Mouse (Mus musculus): ENCODE measurements at regions not wholly inside any gene's neighbourhood (a gene's known extent, or its start where the extent isn't known, plus 50 kb on each side); places are given as distances from the start of the nearest gene placed in this dataset.
A peak's percentile ranks its signal among the peaks of the same experiment; 100 is the strongest.
"Not testable (repeated sequence)": the region's sequence is repeated elsewhere in the genome, so short reads cannot be mapped to it uniquely, and the experiment has no call there.

DNA sequence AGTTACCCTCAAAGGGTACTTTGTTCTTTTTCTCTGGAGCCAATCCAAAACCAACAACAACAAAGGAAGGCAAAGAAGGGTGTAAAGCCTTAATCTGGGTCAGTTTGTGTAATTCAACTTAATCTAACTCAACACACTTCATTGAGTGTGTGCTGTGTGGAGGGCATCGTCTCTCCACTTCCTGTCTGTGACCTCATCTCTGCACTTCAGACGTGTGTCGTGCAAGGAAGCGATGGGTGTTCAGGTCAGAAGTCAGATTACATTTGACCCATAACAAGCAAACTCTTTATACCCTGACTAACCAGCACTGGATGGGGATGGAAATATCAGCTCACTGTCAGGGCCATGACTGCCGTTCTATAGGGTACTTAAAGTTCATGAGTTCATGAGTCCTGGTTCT lies 138.0 kb upstream of the Sox5 start:
- Histone ChIP-seq H3K27me3 (ENCODE audit: control insufficient read depth) (no peaks in the 10 kb centered on the region), H3K9me3 (ENCODE audit: control insufficient read depth, low read length) (no peaks in the 10 kb centered on the region; the same call in 1 of the 2 replicates), H3K36me3 (ENCODE audit: control insufficient read depth) (no peaks in the 10 kb centered on the region), H3K4me3 (replicated peaks) (no peak overlapping the region), H3K4me1 (ENCODE audit: control insufficient read depth) (peaks cover 5% of the 10 kb centered on the region)
- TF ChIP-seq TAL1 (IDR thresholded peaks at IDR 0.05; ENCODE audit: low read length): no peak
- no peak for TF ChIP-seq GATA1 (IDR thresholded peaks at IDR 0.05; ENCODE audit: low read length)

DNA sequence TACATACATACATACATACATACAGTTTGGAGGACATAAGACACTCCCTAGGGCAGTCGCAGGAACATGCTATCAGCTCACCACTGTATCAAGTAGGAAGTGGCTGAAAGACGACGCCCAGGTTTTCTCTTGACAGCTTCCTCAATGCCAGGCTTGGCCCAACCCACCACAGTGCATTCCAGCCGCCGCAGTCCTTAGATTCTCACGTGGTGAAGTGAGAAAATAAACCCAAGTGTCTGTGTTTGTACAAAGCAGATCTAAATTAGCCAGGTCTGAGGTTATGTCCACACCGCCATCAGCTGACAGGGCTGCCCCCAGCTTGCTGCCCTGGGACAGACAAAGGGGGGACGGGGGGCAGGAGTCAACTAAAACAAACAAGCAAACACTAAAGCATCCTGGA lies 135.4 kb upstream of the Sox5 start:
- no peak overlapping the region for H3K4me3 ChIP-seq (replicated peaks)
- no peaks in the 10 kb centered on the region for H3K36me3 ChIP-seq (ENCODE audit: control insufficient read depth)
- H3K4me1 ChIP-seq (ENCODE audit: control insufficient read depth): peaks cover 5% of the 10 kb centered on the region
- H3K9me3 ChIP-seq (ENCODE audit: control insufficient read depth, low read length): no peaks in the 10 kb centered on the region; the same call in 1 of the 2 replicates
- no peak for TF ChIP-seq TAL1 (IDR thresholded peaks at IDR 0.05; ENCODE audit: low read length)
- no peaks in the 10 kb centered on the region for H3K27me3 ChIP-seq (ENCODE audit: control insufficient read depth)

DNA sequence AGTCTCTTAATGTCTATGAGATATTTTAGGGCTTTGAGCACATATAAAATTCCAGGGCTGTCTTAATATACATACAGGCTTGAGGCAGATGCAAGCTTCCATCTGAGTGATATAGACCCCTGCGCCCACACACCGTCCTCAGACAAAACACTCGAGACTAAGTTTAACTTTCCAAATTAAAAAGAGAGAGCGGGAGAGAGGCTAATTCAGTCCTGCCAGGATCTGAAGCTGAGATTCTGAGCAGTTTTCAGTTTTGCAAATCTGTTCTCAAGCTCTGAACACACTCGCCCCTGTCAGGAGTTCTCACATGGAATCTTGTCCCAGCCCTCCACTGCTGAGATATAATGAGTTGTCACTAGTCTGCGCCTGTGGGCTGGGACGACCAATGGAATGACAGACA lies 130.0 kb upstream of the Sox5 start:
- Histone ChIP-seq H3K27me3 (ENCODE audit: control insufficient read depth) (no peaks in the 10 kb centered on the region), H3K9me3 (ENCODE audit: control insufficient read depth, low read length) (peaks cover 5% of the 10 kb centered on the region; the same call in 1 of the 2 replicates), H3K4me1 (ENCODE audit: control insufficient read depth) (no peaks in the 10 kb centered on the region), H3K36me3 (ENCODE audit: control insufficient read depth) (no peaks in the 10 kb centered on the region), H3K4me3 (replicated peaks) (no peak overlapping the region)
- no peak for TF ChIP-seq GATA1 (IDR thresholded peaks at IDR 0.05; ENCODE audit: low read length)
- no peak for TF ChIP-seq TAL1 (IDR thresholded peaks at IDR 0.05; ENCODE audit: low read length)

DNA sequence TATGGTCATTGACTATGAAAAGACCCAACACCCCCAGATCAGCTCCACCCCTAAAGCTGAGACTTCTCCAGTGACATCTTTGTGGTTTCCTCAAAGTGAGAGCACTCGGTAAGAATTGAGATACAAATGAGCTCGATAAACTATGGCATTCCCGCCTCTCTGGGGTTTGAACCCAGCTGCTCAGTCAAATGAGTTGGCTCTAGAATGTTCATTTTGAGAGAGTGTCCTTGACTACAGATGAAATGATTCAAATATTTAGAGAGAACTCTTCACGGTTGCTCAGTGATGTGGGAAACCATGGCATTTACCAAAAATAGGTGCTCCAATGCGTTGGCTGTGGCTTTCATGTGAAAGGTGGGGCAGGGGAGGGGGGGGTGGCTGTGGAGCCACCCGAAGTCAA lies 128.6 kb upstream of the Sox5 start:
- no peaks in the 10 kb centered on the region for H3K36me3 ChIP-seq (ENCODE audit: control insufficient read depth)
- H3K4me3 ChIP-seq (replicated peaks): no peak overlapping the region
- no peaks in the 10 kb centered on the region for H3K4me1 ChIP-seq (ENCODE audit: control insufficient read depth)
- peaks cover 5% of the 10 kb centered on the region; the same call in 1 of the 2 replicates for H3K9me3 ChIP-seq (ENCODE audit: control insufficient read depth, low read length)
- no peaks in the 10 kb centered on the region; the same call in 1 of the 2 replicates for H3K27me3 ChIP-seq (ENCODE audit: control insufficient read depth)
- TF ChIP-seq TAL1 (IDR thresholded peaks at IDR 0.05; ENCODE audit: low read length) (no peak), GATA1 (IDR thresholded peaks at IDR 0.05; ENCODE audit: low read length) (no peak)

DNA sequence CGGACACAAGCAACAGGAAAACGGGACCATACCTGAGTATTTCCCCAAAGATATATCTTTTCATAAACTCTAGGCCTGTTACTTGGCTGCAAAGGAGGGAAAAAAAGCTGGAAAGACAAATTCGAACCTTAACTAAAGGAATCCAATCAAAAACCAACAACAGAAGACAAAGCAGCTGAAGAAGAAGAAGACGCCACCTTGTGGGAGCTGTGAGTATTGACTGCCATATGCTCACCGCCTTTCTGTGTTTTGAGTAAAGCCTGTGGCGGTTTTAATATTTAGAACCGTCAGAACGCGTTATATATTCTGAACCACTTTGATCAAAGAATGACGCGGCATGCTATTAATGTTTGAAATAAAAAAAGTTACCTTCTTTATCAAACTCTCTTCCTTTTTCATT lies 126.9 kb upstream of the Sox5 start:
- TF ChIP-seq GATA1 (IDR thresholded peaks at IDR 0.05; ENCODE audit: low read length): no peak
- no peak for TF ChIP-seq TAL1 (IDR thresholded peaks at IDR 0.05; ENCODE audit: low read length)
- H3K27me3 ChIP-seq (ENCODE audit: control insufficient read depth): peaks cover 11% of the 10 kb centered on the region
- peaks cover 5% of the 10 kb centered on the region; the same call in 1 of the 2 replicates for H3K9me3 ChIP-seq (ENCODE audit: control insufficient read depth, low read length)
- no peak overlapping the region for H3K4me3 ChIP-seq (replicated peaks)
- H3K36me3 ChIP-seq (ENCODE audit: control insufficient read depth): no peaks in the 10 kb centered on the region
- H3K4me1 ChIP-seq (ENCODE audit: control insufficient read depth): peaks cover 6% of the 10 kb centered on the region

DNA sequence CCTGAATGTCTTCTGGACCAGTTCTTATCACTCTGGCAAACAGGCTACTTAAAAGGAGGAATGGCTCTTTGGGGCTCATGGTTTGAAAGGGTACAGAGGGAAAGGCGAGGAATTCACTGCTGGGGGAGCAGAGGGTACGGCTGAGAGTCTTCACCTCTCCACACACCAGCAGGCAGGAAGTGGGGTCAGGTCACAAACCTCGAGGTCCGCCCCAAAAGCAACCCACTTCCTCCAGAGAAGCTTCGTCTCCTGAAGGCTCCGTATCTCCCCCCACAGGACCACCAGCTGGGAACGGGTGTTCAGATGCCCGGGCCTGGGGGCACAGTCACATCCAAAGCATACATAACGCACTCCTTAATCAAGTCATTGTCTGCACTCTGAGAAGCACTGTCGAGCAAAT lies 121.4 kb upstream of the Sox5 start:
- TF ChIP-seq TAL1 (IDR thresholded peaks at IDR 0.05; ENCODE audit: low read length) (no peak), GATA1 (IDR thresholded peaks at IDR 0.05; ENCODE audit: low read length) (no peak)
- Histone ChIP-seq H3K27me3 (ENCODE audit: control insufficient read depth) (peaks cover 21% of the 10 kb centered on the region), H3K36me3 (ENCODE audit: control insufficient read depth) (no peaks in the 10 kb centered on the region), H3K4me1 (ENCODE audit: control insufficient read depth) (peaks cover 51% of the 10 kb centered on the region), H3K4me3 (replicated peaks) (no peak overlapping the region), H3K9me3 (ENCODE audit: control insufficient read depth, low read length) (peaks cover 5% of the 10 kb centered on the region; the same call in 1 of the 2 replicates)

DNA sequence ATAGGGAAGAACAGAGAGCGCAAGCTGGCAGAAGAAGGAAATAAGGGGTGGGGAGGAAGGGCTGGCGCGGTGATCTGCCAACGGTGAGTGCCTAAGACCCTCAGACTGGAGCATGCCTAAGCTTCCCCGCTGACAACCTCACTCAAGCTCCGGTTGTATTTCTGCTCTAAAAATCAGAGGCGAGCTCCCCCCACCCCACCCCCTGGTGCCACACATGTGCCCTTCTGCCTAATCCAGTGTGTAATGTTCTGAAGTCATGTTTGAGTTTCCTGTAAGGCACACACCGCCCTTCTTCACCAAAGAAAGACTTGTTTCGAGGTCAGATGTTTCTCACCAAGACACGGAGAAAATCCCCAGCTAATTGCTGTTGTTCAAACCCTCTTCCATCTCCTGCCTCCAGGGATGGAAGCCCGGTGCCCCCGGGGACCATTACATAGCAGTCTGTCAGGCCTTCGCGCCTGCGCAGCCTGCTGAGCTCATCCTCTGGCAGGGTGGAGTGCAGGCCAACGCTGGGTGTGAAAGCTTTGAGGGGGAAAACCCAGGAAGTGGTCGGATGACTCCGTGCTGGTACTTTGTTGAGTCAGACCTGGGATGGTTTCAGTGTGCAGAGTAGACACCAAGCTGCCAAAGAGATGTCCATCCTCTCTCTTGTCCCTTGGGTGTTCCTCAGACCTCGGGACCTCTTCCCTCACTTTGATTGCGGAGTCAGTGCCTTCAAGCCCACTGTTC lies 120.7 kb upstream of the Sox5 start:
- Histone ChIP-seq H3K27me3 (ENCODE audit: control insufficient read depth) (peaks cover 21% of the 10 kb centered on the region), H3K4me1 (ENCODE audit: control insufficient read depth) (peaks cover 55% of the 10 kb centered on the region), H3K9me3 (ENCODE audit: control insufficient read depth, low read length) (0 out of 2 replicates have a peak, but pooled peaks cover 2% of the 10 kb centered on the region), H3K36me3 (ENCODE audit: control insufficient read depth) (no peaks in the 10 kb centered on the region), H3K4me3 (replicated peaks) (peak overlapping the region; percentile 60)
- TF ChIP-seq GATA1 (IDR thresholded peaks at IDR 0.05; ENCODE audit: low read length): no peak

DNA sequence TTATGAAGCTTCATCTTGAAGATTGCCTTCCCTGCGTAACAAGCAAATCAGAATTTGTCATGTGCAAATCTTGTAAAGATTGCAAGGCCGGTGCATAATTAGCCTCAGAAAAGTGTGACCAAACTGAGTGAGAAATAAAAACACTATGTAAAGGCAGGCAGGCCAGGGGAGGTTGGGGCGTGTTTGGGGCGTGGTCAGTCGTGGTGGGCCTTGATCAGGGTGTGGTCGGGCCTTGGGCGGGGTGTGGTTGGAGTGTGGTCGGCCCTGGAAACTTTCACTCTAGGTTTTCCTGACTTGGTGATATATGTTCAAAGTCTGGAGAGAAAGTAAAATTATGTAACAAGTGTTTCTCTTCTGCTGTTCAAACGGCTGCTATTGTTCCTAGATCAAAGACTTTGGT lies 120.0 kb upstream of the Sox5 start:
- peak overlapping the region; percentile 60 for H3K4me3 ChIP-seq (replicated peaks)
- H3K9me3 ChIP-seq (ENCODE audit: control insufficient read depth, low read length): no peaks in the 10 kb centered on the region
- TF ChIP-seq TAL1 (IDR thresholded peaks at IDR 0.05; ENCODE audit: low read length): no peak
- TF ChIP-seq GATA1 (IDR thresholded peaks at IDR 0.05; ENCODE audit: low read length): no peak

DNA sequence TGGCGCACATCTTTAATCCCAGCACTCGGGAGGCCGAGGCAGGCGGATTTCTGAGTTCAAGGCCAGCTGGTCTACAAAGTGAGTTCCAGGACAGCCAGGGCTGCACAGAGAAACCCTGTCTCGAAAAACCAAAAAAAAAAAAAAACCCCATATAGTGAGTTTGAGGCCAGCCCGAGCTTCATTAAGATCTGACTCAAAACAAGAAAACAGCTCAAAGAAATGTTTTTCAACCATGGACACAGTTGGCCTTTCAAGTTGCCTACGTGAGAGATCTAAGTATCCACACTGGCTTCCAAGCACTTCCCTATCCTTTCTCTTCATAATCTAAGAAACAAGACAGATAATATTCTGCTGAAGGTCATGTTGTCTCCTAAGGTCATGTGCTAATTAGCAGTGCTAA lies 119.1 kb upstream of the Sox5 start:
- not testable (repeated sequence) for H3K36me3 ChIP-seq (ENCODE audit: control insufficient read depth); H3K9me3 ChIP-seq (ENCODE audit: control insufficient read depth, low read length); H3K4me3 ChIP-seq (replicated peaks)
- Histone ChIP-seq H3K27me3 (ENCODE audit: control insufficient read depth) (peaks cover 21% of the 10 kb centered on the region), H3K4me1 (ENCODE audit: control insufficient read depth) (peaks cover 57% of the 10 kb centered on the region)

More for the DNA sequence above, 120.0 kb upstream of the Sox5 start:
- Histone ChIP-seq H3K4me1 (ENCODE audit: control insufficient read depth) (peaks cover 57% of the 10 kb centered on the region), H3K36me3 (ENCODE audit: control insufficient read depth) (no peaks in the 10 kb centered on the region), H3K27me3 (ENCODE audit: control insufficient read depth) (peaks cover 21% of the 10 kb centered on the region)

DNA sequence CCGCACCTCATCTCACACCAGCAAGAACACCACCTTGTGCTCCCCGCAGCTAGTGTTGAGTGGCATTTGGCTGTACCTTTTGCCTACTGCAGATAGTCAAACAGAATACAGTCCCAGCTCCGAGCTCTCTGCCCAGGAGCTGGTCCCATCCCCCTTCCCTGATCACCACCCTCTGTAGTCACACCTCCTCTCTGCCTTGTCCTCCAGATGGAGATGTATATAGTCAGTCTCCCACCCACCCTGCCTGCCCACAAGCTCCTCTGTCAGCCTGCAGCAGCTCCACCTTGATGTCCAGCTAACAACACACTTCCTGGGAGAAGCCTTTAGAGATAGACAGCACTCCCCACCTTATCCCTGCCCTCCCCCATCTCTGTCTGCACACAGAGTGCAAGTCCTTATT lies 115.7 kb upstream of the Sox5 start:
- no peak overlapping the region for H3K4me3 ChIP-seq (replicated peaks)
- peaks cover 40% of the 10 kb centered on the region for H3K4me1 ChIP-seq (ENCODE audit: control insufficient read depth)
- no peak for TF ChIP-seq TAL1 (IDR thresholded peaks at IDR 0.05; ENCODE audit: low read length)
- TF ChIP-seq GATA1 (IDR thresholded peaks at IDR 0.05; ENCODE audit: low read length): no peak
- H3K27me3 ChIP-seq (ENCODE audit: control insufficient read depth): no peaks in the 10 kb centered on the region; the same call in 1 of the 2 replicates
- H3K9me3 ChIP-seq (ENCODE audit: control insufficient read depth, low read length): no peaks in the 10 kb centered on the region
- H3K36me3 ChIP-seq (ENCODE audit: control insufficient read depth): no peaks in the 10 kb centered on the region
